Mouse (Mus musculus): Measurements from ENCODE around the gene Cbl.
"Not testable (repeated sequence)": the region's sequence is repeated elsewhere in the genome, so short reads cannot be mapped to it uniquely, and the experiment has no call there.

Gene Cbl

GRCm38 (mm10) chr9:44127351-44127801, 106.5 kb downstream of the Cbl start:
- no peak for DNase-seq

- DNase-seq, result no peak
Measured at GRCm38 (mm10) chr9:44126746-44127145, 107.1 kb downstream of the Cbl start.

GRCm38 (mm10) chr9:44125546-44126428, 108.1 kb downstream of the Cbl start:
- peak; percentile 60 to 81 for DNase-seq

- DNase-seq, result no peak
Measured at GRCm38 (mm10) chr9:44125026-44125425, 108.8 kb downstream of the Cbl start.

GRCm38 (mm10) chr9:44124317-44124716, 109.5 kb downstream of the Cbl start:
- DNase-seq, result no peak

GRCm38 (mm10) chr9:44119948-44120465, 113.8 kb downstream of the Cbl start:
- no peak for DNase-seq

GRCm38 (mm10) chr9:44119011-44119410, 114.8 kb downstream of the Cbl start:
- DNase-seq, result peak in 1 of 2 experiments; percentile 58

- no peak for DNase-seq
Measured at GRCm38 (mm10) chr9:44116182-44116581, 117.7 kb downstream of the Cbl start.

- DNase-seq, result no peak
Measured at GRCm38 (mm10) chr9:44115599-44115998, 118.2 kb downstream of the Cbl start.

GRCm38 (mm10) chr9:44114453-44114852, 119.4 kb downstream of the Cbl start:
- no peak for DNase-seq

- DNase-seq, result peak; percentile 86 to 92
Measured at GRCm38 (mm10) chr9:44113105-44113789, 120.6 kb downstream of the Cbl start, which contains the start of the genes Gm49380 and Rnf26. TSS of gene Gm49380 (minus strand) at chr9:44113500. TSS of gene Rnf26 (minus strand) at chr9:44113517.

- not testable (repeated sequence) for DNase-seq
Measured at GRCm38 (mm10) chr9:44111909-44112308, 121.9 kb downstream of the Cbl start.

- peak in 1 of 2 experiments; percentile 72 for DNase-seq
Measured at GRCm38 (mm10) chr9:44109360-44110095, 124.3 kb downstream of the Cbl start.

- no peak for DNase-seq
Measured at GRCm38 (mm10) chr9:44108269-44109055, 125.4 kb downstream of the Cbl start.

- DNase-seq, result no peak
Measured at GRCm38 (mm10) chr9:44107557-44108179, 126.2 kb downstream of the Cbl start.

GRCm38 (mm10) chr9:44107110-44107509, 126.7 kb downstream of the Cbl start, which contains the start of gene C1qtnf5:
TSS of gene C1qtnf5 (plus strand) at chr9:44107245.
- peak in 1 of 2 experiments; percentile 23 for DNase-seq

GRCm38 (mm10) chr9:44106596-44106995, 127.3 kb downstream of the Cbl start:
- DNase-seq, result no peak

GRCm38 (mm10) chr9:44106182-44106581, 127.7 kb downstream of the Cbl start:
- DNase-seq, result no peak

- no peak for DNase-seq
Measured at GRCm38 (mm10) chr9:44105781-44106180, 128.1 kb downstream of the Cbl start.

GRCm38 (mm10) chr9:44104881-44105280, 129.0 kb downstream of the Cbl start:
- DNase-seq, result no peak

- DNase-seq, result no peak
Measured at GRCm38 (mm10) chr9:44101490-44101889, 132.4 kb downstream of the Cbl start, which contains the start of gene Mfrp. TSS of gene Mfrp (plus strand) at chr9:44101729.

All from spleen, adult 18-20 months (tissue).